Mouse (Mus musculus) frontal cortex, adult 2 months (tissue): ENCODE measurements at regions not wholly inside any gene's neighbourhood (a gene's known extent, or its start where the extent isn't known, plus 50 kb on each side); places are given as distances from the start of the nearest gene placed in this dataset.
A peak's percentile ranks its signal among the peaks of the same experiment; 100 is the strongest.

Experiments used
- DNase-seq, 2 experiments: peaks; one replicate each; pipeline ENCODE4 v3.0.0; 2022; ENCODE audit warnings: low spot score in 1 of 2; ENCODE audit errors: extremely low spot score in 1 of 2

GRCm38 (mm10) chr3:145207071-145207470, 85.2 kb upstream of the Col24a1 start:
- no peak for DNase-seq

GRCm38 (mm10) chr3:145210166-145210565, 82.1 kb upstream of the Col24a1 start:
- DNase-seq, result no peak

- no peak for DNase-seq
Measured at GRCm38 (mm10) chr3:145216987-145217515, 75.2 kb upstream of the Col24a1 start.

GRCm38 (mm10) chr3:145222922-145223321, 69.3 kb upstream of the Col24a1 start:
- DNase-seq, result no peak

GRCm38 (mm10) chr3:145224040-145224439, 68.2 kb upstream of the Col24a1 start:
- DNase-seq, result peak; percentile 10 to 31

- DNase-seq, result no peak
Measured at GRCm38 (mm10) chr3:145230721-145231120, 61.6 kb upstream of the Col24a1 start.

GRCm38 (mm10) chr3:145242138-145242537, 50.1 kb upstream of the Col24a1 start:
- no peak for DNase-seq
